Mouse (Mus musculus) c-Kit-positive CD71-negative TER-119-negative erythroid progenitor cells, embryonic 14.5 days (primary cell): ENCODE results near the gene Cbfb.
"Not testable (repeated sequence)": the region's sequence is repeated elsewhere in the genome, so short reads cannot be mapped to it uniquely, and the experiment has no call there.

Experiments used
- DNase-seq: peaks from one replicate; pipeline ENCODE4 v3.0.0-alpha.2; 2013; ENCODE audit warnings: low read depth

Gene Cbfb

DNA sequence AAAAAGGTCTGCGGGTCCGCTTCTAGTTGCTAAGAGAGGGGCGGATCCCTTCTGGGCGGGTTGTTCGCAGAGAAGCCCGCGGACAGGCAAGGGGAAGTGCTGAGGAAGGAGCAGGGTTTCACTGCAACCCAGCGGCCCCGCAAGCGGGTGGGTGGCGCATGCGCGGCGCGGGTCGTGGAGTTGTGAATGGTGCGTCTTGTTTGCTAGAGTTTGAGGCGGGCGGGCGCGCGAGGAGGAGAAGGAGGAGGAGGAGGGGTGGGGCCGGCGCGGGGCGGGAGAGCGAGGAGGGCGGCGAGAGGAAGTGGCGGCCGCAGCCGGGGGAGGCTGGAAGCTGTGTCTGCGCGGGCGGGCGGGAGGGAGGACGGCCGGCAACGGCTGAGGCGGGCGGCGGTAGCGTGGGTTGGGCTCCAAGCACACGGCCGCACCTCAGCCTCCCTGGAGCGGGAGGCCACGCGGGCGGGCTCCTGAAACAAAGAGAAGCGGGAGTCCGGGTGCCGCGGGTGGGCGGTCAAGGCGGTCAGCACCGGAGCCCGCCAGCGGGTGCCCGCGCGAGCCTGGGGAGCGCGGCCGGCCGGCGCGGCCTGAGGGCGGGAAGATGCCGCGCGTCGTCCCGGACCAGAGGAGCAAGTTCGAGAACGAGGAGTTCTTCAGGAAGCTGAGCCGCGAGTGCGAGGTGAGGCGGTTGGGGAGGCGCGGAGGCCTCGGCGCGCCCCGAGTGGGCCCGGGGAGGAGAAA, at the start of gene Cbfb:
Cbfb (plus strand) TSS at position 294 of the 735 bp plus-strand sequence.
- DNase-seq, result peak; percentile 96

DNA sequence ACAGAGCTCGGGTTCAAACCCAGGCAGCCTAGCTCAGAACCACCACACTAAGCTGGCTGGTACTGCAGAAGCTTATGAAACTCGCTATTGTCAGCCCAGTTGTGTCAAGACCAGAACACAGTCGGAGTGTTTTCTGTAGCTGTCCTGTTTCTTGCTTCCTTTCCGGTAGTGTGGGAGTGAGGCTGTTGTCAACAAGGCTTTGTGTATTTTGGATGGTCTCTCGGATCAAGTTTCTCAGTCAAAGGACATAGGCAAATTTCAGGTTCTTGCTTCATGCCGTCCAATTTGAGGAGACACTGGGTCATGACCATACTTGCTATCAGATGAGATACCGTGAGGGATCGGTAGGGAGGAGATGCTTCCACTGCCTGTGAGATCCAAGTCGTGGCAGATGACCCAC, 40.6 kb upstream of the Cbfb start:
- DNase-seq, result no peak

DNA sequence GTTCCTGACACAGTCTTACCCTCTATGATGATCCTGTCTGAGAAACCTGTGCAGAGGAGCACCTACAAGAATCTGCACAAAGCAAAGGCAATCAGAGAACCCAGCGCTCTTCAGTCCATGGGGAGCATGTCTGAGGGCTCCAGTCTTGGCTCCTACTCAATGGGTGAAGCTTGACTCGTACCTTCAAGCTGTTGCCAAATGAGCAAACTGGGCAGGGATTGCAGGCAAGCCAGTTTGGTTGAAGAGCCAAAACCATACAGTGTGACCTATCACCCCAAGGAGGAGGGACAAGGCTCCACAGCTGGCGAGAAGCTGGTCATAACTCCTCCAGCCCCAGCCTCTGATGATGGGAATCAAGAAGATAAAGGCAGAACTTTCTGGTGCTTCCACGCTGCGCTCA, 39.0 kb upstream of the Cbfb start, which contains the start of gene Ces4a:
Ces4a (plus strand) TSS at position 292 of the 400 bp plus-strand sequence.
- DNase-seq, result no peak

DNA sequence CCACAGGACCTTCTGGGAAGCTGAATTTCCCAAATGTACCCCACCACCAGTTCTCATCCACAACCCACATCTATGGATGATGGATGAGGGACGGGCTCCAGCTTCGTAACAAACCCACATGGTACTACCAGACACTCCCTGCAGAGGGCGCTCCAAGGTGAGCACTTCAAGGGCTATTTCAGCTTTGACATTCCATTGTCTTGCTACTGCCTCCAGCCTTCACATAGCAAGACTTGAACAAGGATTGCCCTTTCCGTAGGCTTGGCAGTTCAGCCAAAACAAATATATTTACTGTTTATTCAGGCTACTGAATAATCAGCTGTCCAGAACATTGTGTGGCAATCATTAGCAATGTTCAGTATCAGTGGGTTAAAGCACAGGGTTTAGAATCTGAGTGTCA, 32.1 kb upstream of the Cbfb start:
- peak; percentile 50 for DNase-seq

DNA sequence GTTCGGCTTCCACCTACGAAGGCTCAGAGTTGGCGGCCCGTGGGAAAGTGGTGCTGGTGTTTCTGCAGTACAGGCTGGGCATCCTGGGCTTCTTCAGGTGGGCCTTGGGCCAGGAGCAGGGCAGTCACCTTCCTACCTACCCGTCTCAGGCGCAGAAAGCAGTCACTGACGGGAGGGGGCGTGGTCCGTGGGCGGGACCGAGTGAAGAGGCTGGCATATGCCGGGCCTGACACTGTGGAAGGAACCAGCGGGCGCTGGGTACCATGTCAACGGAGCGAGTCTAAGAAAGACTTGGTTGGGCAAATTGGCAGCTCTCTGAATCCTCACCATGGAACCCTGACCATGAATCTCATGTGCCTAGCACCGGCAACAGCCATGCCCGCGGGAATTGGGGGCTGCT, 28.1 kb upstream of the Cbfb start:
- DNase-seq, result no peak

DNA sequence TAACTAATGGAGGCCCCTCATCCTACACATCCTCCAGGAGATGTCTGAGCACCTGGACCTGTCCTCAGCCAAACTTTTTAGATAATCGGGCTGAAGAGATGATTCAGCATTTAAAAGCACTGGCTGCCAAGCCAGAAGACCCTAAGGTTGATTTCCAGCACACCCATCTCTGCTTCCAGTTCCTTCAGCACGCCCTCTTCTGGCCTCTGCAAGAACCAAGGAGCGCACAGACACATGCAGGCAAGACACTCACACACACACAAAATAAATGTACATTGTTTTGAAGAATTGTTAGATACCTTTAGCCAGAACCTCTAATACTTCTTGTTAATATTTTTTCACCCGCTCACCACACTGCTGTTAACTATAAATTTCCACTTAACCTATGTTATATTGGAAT, 18.8 kb upstream of the Cbfb start:
- no peak for DNase-seq

DNA sequence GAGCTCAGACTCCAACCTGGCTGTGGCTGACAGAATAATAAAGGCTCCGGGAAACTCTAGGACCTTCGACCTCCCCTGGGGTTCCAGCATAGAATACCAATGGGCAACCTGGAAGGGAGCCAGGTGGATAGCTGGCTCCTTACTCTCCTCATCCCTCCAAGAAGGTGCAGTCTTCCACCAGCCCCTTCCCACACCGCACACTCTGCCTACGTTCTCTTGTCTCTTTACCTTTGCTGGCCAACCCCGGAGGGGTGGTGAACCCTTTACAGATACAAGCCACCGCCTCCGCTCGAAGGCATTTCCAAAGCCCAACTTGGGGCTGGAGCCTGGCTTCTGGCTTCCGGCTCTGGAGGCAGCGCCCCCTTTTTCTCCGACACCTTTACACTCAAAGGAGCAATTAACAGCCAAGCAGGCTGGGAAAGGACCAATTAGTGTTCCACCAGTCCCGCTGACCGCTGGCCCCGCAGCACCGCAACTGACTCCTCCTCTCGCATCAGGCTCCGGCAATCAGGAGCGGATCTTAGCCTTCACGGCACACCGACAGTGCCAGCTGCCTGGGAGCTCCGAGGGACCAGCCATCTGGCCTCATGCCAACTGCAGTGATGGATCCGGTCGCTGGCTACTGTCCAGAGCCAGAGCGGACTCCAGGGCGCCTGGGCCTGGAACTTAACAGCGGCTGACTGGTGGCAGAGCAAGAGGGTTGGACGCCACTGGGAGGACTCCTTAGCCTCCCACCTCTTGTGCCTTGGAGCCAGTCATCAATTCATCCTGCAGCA, 17.7 kb upstream of the Cbfb start:
- DNase-seq, result no peak

DNA sequence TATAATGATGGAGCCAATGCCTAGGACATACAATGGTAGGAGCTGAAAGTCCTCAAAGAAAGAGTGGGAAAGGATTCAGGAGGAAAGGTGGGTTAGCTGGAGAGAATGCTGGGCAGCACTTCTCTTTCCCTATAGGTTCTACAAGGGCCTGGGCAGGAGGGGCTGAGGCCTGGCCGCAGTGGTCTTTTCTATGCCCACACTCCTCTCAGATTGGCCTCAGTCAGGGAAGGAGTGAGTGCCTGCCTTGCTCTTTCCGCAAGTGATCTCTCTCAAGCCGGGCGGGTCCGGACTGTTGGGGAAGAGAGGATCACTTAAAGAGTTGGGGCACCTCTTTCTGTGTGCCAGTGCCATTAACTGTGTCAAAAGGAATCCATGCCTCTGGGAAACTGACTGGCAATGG, 16.2 kb upstream of the Cbfb start:
- no peak for DNase-seq

DNA sequence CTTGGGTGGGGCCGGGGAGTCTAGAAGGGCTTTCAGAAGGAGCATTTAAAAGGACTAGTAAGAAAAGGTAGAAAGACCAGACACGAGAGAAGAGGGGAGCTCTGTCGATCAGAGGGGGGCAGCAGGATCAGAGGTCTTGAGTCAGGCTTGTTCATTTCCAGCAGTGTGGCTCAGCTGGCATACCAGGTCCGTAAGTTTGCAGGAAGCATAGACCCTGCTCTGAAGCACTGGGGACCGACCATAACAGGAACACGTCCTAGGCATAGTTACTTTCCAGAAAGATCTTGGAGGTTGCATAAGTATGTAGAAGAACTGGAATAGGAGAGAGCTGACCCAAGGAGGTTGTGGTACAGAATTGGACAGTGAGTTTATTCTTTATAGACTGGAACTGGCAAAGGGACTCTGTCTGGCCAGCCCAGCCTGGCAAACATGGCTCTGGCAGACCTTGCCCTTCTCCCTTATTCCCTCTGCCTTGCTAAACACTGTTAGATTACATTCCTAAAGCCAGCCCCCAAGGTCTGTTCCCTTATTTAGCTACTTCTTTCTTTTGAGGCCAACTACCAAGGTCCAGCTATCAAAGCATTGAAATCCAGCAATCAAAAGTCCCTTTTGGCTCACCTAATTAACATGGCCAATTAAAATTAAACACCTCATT, 15.3 kb upstream of the Cbfb start:
- DNase-seq, result no peak

DNA sequence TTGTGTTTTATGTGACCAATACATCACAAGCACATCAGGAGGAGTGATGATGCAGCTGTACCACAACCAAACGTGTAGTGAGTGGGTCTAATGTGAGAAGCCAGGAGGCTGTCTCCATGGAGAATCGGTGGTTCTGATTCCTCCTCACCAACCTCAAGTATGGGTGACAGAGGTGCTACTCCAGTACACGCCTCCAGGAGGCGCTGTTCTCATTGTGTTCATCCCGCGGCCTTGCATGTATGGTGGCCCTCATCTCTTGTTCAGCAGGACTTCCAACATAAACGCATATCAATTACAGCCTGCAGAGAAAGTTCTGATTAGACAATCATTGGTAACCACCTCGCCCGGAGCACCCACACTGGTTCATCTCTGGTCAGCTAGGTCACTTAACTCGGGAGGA, 12.9 kb upstream of the Cbfb start:
- no peak for DNase-seq

DNA sequence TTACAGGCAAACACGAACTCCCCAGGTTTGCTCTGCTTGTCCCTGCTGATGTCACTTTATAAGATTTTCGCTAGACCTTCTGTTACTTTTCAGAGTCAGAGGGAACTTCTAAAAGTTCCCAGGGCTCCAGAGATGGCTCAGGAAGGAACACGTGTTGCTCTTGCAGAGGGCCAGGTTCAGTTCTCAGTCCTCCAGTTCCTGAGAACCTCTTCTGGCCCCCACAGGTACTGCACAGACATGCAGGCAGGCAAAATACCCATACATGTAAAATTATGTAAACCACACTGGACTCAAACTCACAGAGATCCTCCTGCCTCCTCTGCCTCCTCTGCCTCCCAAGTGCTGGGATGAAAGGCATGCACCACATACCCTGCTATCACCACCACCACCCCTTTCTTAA, 12.4 kb upstream of the Cbfb start:
- no peak for DNase-seq

DNA sequence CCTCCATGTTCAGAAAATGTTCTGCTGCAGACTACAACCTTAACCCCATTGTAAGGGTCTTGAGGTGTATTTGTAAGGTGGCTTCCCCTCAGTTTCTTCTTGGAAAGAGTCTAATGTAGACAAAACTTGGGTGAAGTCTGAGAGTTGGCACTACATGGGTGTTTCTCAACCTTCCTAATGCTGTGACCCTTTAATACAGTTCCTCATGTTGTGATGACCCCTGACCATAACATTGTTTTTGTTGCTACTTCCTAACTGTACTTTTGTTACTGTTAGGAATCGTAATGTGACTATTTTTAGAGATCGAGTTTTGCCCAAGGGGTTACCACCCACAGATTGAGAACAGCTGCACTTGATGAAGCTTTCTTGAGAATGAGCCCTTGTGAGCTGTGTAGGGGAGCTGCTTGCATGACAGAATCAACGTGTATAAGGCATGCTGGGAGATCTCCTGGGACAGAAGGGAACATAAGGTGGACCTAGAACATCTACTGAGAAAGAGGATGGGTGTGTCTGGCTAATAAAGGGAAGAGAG, 9.3 kb upstream of the Cbfb start:
- DNase-seq, result no peak

DNA sequence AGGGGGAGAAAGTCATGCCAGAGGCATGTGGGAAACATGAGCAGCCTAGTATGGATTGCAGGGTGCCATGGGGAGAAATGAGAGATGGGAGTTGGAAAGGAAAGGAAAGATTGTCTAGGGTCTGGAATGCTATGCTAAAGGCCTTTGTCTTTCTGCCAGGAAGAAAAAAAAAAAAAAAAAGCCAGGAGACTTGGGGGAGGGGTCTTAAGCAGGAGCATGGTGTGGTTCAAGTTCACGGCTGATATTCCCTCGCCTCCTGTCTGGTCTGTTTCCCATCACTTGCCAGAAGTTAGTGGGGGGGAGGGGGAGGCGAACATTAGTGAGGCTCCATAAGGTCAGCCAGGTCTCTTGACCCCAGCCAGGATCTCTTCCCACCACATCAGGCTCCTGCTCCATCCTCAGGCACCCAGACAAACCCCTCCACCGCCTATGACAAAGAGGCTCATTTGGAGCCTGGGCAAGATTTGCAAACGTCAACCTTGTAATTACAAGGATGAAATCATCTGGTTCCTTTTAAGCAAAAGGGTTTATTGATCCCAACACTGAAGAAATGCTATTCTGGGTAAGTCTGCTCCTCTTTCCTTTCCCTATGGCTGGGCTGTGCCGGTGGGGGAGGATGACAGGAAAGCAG, 6.1 kb upstream of the Cbfb start:
- DNase-seq, result no peak

DNA sequence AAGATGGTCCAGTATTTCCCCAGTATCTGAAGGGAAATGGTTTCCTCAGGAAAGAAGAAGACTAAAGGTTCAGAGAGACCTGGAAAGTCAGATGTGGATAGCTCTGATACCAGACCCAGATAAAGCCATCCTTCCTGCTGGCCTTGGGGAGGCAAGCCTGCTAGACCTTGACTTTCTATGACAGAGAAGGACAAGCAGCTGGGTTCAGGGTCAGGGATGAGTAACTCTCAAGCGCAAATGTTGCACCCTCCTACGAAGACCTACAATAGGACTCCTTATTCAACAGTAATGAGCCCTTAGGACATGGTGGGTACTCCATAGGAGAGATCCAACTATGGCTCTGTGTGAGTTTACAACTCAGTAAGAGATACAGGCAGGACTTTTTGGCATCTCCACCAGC, 5.3 kb upstream of the Cbfb start:
- DNase-seq, result no peak

DNA sequence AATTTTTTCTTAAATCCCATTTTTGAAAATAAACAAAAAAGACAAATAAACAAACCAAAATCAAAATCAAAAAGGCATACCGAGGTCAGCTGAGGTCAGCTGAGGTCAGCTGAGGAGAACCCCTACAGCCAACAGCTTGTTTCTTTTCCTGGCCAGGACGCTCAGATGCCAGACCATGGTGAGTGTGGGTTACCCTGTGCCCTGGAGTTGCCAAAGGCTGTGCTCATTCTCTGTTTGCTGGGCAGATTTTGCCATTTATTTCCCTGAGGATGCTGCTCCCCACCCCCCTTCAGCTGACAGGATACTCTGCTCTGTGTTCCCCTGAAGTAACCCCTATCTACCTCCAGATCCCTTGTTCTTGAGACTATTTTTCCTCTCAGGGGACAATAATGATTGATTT, 3.4 kb upstream of the Cbfb start:
- DNase-seq, result no peak

DNA sequence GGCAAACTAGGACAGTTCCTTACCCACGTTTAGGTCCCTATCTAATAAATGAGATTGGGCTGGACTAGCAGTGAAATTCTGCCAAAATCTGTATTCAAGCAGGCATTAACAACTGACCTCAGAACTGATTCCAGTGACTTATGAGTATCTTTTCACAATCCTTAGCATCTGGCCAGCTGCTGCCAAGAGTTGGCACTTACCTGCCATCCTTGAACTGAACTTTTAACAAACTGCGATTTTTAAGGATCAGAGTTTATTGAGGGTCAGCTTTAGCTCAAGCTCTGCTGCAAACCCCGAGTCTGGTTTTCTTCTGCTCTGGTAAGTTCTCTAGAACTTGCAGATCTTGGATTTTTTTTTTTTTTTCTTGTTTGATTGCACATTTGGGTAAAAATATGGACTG, 892 bp upstream of the Cbfb start:
- DNase-seq, result no peak

DNA sequence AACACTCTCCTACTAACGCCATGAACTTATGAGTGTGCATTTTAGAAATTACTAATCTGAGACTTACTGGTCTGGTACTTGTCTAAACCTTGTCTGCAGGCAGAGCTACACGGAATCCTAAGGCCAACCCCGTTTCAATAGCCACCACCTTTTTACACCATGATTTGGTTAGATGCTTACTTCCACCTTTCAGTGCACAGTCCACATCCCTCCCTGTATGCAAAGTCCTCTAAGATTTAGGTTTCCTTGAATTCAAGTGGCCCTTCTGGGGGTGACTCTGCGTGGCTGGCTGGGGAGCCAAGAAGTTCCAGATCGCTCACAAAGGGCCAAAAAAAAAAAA, 463 bp upstream of the Cbfb start:
- DNase-seq, result no peak

DNA sequence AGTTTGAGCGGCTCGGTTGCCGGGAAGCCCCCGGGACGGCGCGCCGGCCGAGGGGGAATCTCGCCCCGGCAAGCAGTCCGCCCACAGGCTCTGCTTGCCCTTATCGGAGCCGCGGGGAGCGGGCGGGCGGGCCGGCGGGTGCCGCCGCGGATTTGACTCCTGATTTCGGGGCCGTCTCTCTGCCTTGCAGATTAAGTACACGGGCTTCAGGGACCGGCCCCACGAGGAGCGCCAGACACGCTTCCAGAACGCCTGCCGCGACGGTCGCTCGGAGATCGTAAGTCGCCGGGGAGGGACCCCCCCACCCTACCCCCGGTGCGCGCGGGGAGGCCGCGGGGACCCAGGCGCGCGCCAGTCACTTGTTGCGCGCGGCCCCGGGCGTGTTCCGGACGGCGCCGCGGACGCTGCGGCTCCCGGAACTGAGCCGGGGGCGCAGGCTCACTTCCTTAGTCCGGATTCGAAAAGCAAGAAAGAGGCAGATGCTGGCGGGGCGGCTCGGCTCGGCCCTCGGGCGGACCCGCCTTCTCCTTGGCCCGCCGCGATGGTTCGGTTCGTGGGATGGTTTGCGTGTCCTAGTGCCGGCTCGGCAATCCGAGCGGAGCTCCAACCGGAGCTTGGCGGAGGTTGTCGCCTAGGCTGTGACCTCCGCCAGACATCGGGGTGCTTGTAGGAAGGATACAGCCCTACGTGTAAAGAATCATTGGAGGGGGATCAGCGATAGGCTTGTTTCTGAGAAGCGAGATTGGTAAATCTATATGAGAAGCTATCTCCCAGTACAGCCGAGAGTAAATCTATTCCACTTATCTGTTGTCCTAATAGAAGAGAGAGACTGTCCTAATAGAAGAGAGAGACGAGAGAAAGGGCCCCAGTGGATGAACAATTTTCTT, 885 bp downstream of the Cbfb start:
- no peak for DNase-seq

DNA sequence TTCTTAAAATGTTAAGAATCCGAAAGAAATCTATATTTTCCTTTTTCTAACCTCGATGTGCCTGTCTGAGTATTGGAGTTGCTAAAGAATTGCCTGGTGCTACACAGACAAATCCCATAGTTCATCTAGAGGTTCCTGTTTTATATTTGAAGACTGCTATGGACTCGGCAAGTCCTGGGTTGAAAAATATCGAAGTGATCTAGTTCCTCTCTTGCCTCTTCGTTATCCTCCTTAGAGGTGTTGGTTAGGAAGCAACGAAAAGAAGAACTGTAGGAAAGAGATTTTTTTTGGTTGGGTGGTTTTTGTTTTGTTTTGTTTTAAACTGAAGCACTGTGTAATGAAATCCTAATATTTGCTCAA, 1.5 kb downstream of the Cbfb start:
- DNase-seq, result no peak

DNA sequence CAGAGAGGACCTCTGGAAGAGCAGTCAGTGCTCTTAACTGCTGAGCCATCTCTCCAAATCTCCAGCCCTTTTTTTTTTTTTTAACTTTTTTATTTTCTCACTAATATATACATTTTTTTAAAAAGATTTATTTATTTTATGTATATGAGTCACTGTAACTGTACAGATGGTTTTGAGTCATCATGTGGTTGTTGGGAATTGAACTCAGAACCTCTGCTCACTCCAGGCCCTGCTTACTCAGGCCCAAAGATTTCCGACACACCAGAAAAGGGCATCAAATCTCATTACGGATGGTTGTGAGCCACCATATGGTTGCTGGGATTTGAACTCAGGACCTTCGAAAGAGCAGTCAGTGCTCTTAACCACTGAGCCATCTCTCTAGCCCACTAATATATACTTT, 4.8 kb downstream of the Cbfb start:
- not testable (repeated sequence) for DNase-seq

DNA sequence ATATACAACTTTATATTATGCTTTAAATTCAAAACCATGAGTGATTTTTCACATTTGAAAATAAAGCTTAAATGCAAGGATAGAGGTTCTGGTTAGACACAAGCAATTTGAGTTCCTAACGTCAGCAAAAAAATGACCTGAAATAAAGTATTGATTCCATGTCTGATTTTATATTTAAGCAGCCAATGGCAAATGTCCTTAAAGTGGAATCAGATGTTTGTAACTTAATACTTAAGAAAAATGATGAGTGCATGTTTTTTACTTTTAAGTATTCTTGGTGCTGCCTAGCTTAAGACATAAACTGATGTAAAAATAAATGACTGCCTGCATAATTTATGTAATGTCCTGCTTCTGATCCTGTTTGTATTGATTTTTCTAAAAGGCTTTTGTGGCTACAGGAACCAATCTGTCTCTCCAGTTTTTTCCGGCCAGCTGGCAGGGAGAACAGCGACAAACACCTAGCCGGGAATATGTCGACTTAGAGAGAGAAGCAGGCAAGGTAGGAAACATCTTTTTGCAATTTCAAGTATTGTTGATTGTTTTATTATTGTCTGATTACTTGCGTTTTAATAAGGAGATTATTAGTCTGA, 7.8 kb downstream of the Cbfb start:
- no peak for DNase-seq
